Mouse (Mus musculus) stomach, postnatal 0 days (tissue): ENCODE results near the gene Gm29094. TPM values are rescaled to one million over a fixed set of nuclear protein-coding genes. Genes with fewer than 3 reads are reported as not detected.

Source experiments
- ATAC-seq: fragments of 200-750 bp; cut with Nextera tagmentation; 2 replicates; pipeline ENCODE4 v1.8.0; 2017; ENCODE audit not compliant: low FRiP score, low TSS enrichment
- DNase-seq: peaks from one replicate; pipeline ENCODE4 v3.0.0-alpha.2; 2016; ENCODE audit warnings: low spot score
- H3K27ac ChIP-seq: fragments of 300-500 bp; sonication (generic); replicated peaks from 2 replicates; pipeline ENCODE4 v1.5.1; 2014; ENCODE audit warnings: mild to moderate bottlenecking, control low read depth
- H3K27me3 ChIP-seq: fragments of 300-500 bp; sonication (generic); 2 replicates; pipeline ENCODE4 v1.6.1; 2014; ENCODE audit warnings: low read length; ENCODE audit not compliant: control insufficient read depth, insufficient read depth
- H3K36me3 ChIP-seq: fragments of 300-500 bp; sonication (generic); 2 replicates; pipeline ENCODE4 v1.6.1; 2014; ENCODE audit warnings: low read length, mixed read lengths; ENCODE audit not compliant: control insufficient read depth, insufficient read depth
- H3K4me1 ChIP-seq: fragments of 300-500 bp; sonication (generic); replicated peaks from 2 replicates; pipeline ENCODE4 v1.6.1; 2014; ENCODE audit warnings: antibody characterized with exemption; ENCODE audit not compliant: control insufficient read depth, insufficient read depth
- H3K4me2 ChIP-seq: fragments of 300-500 bp; sonication (generic); replicated peaks from 2 replicates; pipeline ENCODE4 v1.6.1; 2014; ENCODE audit warnings: low read depth, mild to moderate bottlenecking, control low read depth, moderate library complexity
- H3K4me3 ChIP-seq: fragments of 300-500 bp; sonication (generic); 2 replicates; pipeline ENCODE4 v1.5.1; 2014; ENCODE audit warnings: low read depth, low read length, control low read depth
- H3K9ac ChIP-seq: fragments of 300-500 bp; sonication (generic); 2 replicates; pipeline ENCODE4 v1.6.1; 2014; ENCODE audit warnings: mild to moderate bottlenecking, low read length, control low read depth, mixed read lengths
- H3K9me3 ChIP-seq: fragments of 300-500 bp; sonication (generic); 2 replicates; pipeline ENCODE4 v1.6.1; 2016; ENCODE audit warnings: low read length; ENCODE audit not compliant: control insufficient read depth
- CTCF ChIP-seq: IDR thresholded peaks from 2 replicates; pipeline ENCODE4 v1.5.1; 2016; ENCODE audit warnings: antibody characterized with exemption, low read depth, mild to moderate bottlenecking, moderate library complexity
- EP300 ChIP-seq: optimal IDR thresholded peaks from 2 replicates; pipeline ENCODE3; 2016; ENCODE audit warnings: antibody characterized with exemption
- WGBS: fragments of 180-500 bp; shearing (Covaris S2); extraction: QIAGEN DNeasy Blood & Tissue Kit; methylation state at CpG from one replicate; pipeline ENCODE4 v1.1.7; 2014; 5-methylcytosine and 5-hydroxymethylcytosine counted together
- polyA plus RNA-seq: library from polyadenylated mRNA; unstranded; fragments of >200 nt; fragmentation: Nextera tagmentation; extraction: Ambion mirVana; gene quantifications from 2 replicates; pipeline ENCODE4 v1.2.1, GENCODE M21; 2015

The Gm29094 gene
- polyA plus RNA-seq, 1 experiment from 2014 or later, result not detected

- 76% methylated on average over 2 of the region's 2 CpGs for WGBS
- DNase-seq (no peak), ATAC-seq (no peak)
- Histone ChIP-seq H3K4me2 (no peak overlapping the region), H3K36me3 (no peaks in the 10 kb centered on the region), H3K27me3 (no peaks in the 10 kb centered on the region), H3K27ac (no peak overlapping the region), H3K9me3 (no peaks in the 10 kb centered on the region), H3K4me1 (no peaks in the 10 kb centered on the region), H3K4me3 (no peak overlapping the region), H3K9ac (no peak overlapping the region)
- TF ChIP-seq EP300, result no peak
- TF ChIP-seq CTCF, result no peak
Measured at GRCm38 (mm10) chr9:89253400-89253799, 54.2 kb downstream of the Gm29094 start.

- Histone ChIP-seq H3K9me3 (no peaks in the 10 kb centered on the region), H3K27me3 (no peaks in the 10 kb centered on the region), H3K4me3 (no peak overlapping the region), H3K4me1 (no peaks in the 10 kb centered on the region), H3K4me2 (no peak overlapping the region), H3K27ac (no peak overlapping the region), H3K9ac (no peak overlapping the region), H3K36me3 (no peaks in the 10 kb centered on the region)
- no peak for DNase-seq
- 79% methylated on average over 12 of the region's 12 CpGs for WGBS
- no peak for ATAC-seq
- no peak for TF ChIP-seq EP300
- no peak for TF ChIP-seq CTCF
Measured at GRCm38 (mm10) chr9:89256556-89257335, 57.6 kb downstream of the Gm29094 start.

GRCm38 (mm10) chr9:89263968-89264367 lies 64.8 kb downstream of the Gm29094 start:
- Histone ChIP-seq H3K9ac (no peak overlapping the region), H3K4me2 (no peak overlapping the region), H3K27me3 (no peaks in the 10 kb centered on the region), H3K4me3 (no peak overlapping the region), H3K27ac (no peak overlapping the region), H3K9me3 (no peaks in the 10 kb centered on the region), H3K4me1 (no peaks in the 10 kb centered on the region), H3K36me3 (no peaks in the 10 kb centered on the region)
- no peak for ATAC-seq
- 94% methylated on average over 3 of the region's 3 CpGs for WGBS
- no peak for DNase-seq
- TF ChIP-seq CTCF (no peak), EP300 (no peak)

GRCm38 (mm10) chr9:89264571-89264970 lies 65.4 kb downstream of the Gm29094 start:
- no peak for ATAC-seq
- no peak for DNase-seq
- Histone ChIP-seq H3K9ac (no peak overlapping the region), H3K4me2 (no peak overlapping the region), H3K4me1 (no peaks in the 10 kb centered on the region), H3K27ac (no peak overlapping the region), H3K9me3 (no peaks in the 10 kb centered on the region), H3K36me3 (no peaks in the 10 kb centered on the region), H3K4me3 (no peak overlapping the region), H3K27me3 (no peaks in the 10 kb centered on the region)
- TF ChIP-seq EP300, result no peak
- TF ChIP-seq CTCF, result no peak
- WGBS, result 82% methylated on average over 1 of the region's 1 CpGs

Other genes starting within 250 kb of the Gm29094 start
- gene Bcl2a1a, start 242.5 kb upstream of the Gm29094 start, polyA plus RNA-seq, result 0.22 and 0.65 TPM in 2 replicates
- gene Trim43b, start 106.5 kb upstream of the Gm29094 start, polyA plus RNA-seq, result not detected in 2 replicates
- 2.0 and 2.3 TPM in 2 replicates for gene Bcl2a1b, start 170 bp upstream of the Gm29094 start, polyA plus RNA-seq
- 32.1 and 32.2 TPM in 2 replicates for gene Mthfs, start 11.3 kb downstream of the Gm29094 start, polyA plus RNA-seq